Mouse (Mus musculus) urinary bladder, postnatal 4 days (tissue): ENCODE measurements around the gene Scimp.
"Not testable (repeated sequence)": the region's sequence is repeated elsewhere in the genome, so short reads cannot be mapped to it uniquely, and the experiment has no call there.

Experiments used
- DNase-seq, 2 experiments: peaks; one replicate each; pipeline ENCODE4 v3.0.0; 2021 to 2022; ENCODE audit warnings: low spot score in 2 of 2

The Scimp gene

DNA sequence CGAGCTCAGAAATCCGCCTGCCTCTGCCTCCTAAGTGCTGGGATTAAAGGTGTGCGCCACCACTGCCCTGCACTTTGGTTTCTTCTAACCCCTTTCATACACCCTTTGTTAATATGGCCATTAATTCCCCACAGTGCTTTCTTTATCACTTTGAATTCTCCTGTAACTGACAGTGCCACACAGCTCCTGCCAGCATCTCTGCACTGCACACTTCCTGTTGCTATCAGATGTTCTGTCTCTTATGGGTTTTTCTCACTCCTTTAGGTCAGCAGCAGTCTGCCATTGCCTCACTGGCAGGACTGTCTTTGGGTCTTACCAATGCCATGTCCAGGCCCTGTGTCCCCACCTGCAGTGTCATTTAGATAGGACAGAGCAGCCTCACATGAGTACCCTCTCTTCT, 41.6 kb downstream of the Scimp start:
- DNase-seq = no peak

DNA sequence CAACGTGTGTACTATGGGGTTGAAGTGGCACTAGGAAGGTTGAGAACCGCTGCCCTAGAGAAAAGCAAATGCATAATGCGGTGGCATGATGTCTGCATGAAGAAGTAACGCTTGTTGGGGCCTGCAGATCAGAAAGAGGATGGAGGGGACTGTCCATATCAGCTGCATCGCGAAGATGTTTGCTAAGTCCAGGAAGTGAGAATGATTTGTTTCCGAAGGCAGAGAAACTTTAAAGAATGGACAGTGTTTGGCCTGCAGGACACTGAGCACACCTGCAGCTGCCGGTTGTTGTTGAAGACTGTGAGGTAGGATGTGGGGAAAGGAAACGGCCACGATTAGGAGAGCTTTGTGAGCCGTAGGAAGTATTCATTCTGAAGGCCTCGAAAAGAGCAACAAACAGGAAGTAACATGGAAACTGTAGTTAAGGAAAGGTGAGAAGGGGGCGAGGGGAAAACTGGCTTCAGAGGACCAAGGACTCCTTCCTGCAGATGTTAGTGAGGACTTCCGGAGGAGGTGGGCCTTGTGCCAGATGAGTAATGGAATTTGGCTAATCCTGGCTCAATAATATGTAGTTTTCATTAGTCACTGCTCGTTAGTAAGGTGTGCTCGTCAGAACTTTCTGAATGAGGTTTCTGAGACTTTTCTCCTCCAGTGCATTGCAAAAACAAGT, 46.5 kb downstream of the Scimp start:
- no peak for DNase-seq

GRCm38 (mm10) chr11:70763936-70764808, 48.2 kb downstream of the Scimp start, which contains the start of gene Zfp3:
TSS of gene Zfp3 (plus strand) at chr11:70764209.
- peak; percentile 75 to 77 for DNase-seq

DNA sequence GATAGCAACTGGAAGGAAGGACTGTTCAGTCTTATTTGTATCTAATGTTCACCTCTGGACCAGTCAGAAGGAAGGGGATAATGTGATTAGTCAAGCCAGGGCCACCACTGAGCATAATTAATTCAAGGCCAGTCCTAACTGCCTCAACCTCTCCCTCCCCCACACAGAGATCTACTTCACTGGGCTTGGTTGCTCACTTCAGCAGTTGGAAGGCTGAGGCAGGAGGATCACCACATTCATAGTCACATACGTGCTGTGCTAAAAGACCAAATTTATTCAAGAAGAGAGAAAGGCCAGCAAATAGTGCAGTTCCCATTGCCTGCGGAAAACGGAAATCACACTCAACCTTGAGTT, 48.8 kb downstream of the Scimp start:
- DNase-seq = no peak

DNA sequence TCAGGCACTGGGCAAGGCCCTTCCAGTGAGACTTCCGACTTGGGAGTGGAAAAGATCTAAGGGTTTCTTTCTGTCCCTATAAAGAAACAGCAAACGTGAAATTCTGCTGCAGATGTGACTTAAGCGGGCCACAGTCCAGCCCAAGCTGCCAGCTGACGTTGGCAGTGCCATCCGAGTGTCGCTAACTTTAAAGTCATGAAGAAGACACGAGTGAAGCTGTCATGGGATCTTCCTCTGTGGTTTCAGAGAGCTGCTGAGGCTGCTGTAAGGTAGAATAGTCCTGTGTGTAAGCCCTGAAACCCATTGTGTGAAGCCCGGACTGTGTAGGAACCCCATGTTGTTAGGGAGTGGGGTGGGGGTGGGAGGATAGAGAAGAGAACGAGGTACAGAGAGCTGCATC, 49.7 kb downstream of the Scimp start:
- DNase-seq = no peak

DNA sequence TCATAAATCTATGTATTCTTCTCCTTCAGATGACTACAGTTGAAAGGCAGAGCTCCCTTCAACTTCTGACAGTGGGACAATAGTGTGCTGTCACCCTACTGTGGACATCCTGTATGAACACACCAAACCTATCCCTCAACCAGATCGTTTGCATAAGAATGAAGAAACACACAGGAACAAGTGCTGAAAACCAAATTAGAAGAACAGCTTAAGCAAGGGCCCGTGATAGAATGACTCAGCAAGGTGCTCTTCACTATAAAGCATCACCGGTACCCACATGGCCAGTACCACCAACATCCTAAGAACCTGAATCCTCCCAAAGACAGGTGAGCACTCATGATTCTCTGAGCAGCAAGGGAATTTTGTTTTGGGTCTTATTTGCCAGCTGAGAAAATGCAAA, 51.9 kb downstream of the Scimp start:
- not testable (repeated sequence) for DNase-seq

DNA sequence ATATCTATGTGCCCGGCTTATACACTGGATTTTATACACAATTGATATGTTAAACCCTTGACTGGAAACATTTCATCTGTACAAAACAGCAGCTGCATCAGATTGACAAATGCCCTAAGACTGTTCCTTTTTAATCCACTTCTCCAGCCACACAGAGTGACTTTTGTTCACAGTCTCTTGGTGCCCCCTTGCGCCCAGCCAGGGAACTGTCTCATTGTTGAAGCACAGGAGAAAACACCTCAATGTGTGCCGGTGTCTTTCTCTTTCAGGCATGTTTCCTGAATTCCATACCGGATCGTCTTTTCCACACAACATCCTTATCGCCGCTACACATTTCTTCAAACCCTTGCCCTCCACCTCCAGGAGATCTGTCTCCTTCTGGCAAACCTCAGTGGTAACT, 56.7 kb downstream of the Scimp start:
- peak; percentile 40 to 86 for DNase-seq

DNA sequence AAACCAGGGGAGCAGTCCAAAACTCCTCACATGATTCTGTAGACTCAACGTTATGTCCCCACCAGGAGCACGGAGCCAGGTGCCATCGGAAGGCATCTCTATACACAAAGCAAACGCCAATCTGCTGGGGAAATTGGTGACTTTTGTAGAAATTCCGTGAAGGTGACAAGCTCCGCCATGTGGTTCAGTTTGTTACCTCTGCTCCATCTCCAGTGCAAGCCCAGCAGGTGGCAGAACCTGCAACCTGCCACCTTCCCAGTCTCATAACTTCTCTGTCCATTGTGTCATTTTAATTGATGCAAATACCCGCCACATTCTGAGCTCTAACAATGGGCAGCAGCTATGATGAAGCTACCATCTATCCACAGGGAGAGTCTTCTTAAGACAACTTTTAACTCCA, 57.4 kb downstream of the Scimp start:
- no peak for DNase-seq

- DNase-seq = no peak
Measured at GRCm38 (mm10) chr11:70754476-70754875, 57.9 kb downstream of the Scimp start.

GRCm38 (mm10) chr11:70753146-70753545, 59.2 kb downstream of the Scimp start:
- no peak for DNase-seq

- no peak for DNase-seq
Measured at GRCm38 (mm10) chr11:70752337-70753017, 59.9 kb downstream of the Scimp start.

- DNase-seq = no peak
Measured at GRCm38 (mm10) chr11:70747876-70748545, 64.4 kb downstream of the Scimp start.

GRCm38 (mm10) chr11:70745636-70746035, 66.8 kb downstream of the Scimp start:
- DNase-seq = no peak

DNA sequence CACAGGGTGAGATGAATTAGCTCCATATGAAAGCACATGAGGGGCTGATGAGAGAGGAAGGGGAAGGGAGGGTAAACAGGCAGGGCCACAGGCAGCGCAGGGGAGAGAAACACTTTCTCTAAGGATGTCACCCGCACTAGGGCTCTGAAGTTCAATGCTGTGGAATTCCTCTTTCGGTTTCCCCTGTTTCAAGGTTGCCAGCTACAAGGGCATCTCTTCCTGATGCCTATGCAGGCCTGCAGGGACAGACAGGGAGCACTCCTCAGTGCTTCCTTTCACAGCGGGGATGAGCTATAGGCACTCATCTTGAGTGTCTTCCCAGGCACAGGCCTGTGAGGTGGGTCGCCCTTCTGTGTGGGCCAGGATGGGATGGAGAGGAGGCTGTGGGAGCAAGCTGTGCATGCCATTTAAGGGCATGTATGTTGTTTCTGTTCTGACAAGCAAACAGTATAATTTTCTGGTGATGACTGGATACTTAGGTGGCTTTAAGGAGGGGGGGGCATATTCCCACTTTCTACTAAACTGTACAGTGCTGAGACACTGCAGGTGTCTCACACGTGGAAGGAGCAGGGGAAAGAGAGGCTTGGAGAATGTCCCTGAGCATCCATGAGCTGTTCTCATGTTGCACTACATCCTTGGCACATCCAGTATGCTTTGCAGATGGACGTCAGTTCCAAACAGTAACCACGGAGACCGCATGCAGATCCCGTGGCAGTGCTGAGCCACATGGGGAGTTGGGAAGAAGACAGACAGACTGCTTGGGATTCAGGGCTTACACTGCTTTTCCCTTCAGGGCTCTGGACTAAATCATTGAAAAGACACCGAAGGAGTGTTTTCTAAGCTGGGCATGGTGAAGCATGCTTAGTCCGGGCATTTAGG, 69.6 kb downstream of the Scimp start:
- DNase-seq = no peak

GRCm38 (mm10) chr11:70742117-70742516, 70.3 kb downstream of the Scimp start:
- no peak for DNase-seq

- no peak for DNase-seq
Measured at GRCm38 (mm10) chr11:70741603-70742002, 70.8 kb downstream of the Scimp start.
